Mouse (Mus musculus) adrenal gland (tissue): Measurements from ENCODE around the gene Spns2.

Experiments
- intact Hi-C: fragments of 180-260 bp; cut with DNase I; formaldehyde crosslinking; loops from one replicate; pipeline ENCODE4 v1.15.1; 2025
- long read RNA-seq, 2 experiments: library from polyadenylated mRNA; unstranded; transcript quantifications; one replicate each; pipeline ENCODE4 v2.0.0; 2020; ENCODE audit warnings: borderline replicate concordance in 1 of 2; ENCODE audit not compliant: insufficient replicate concordance in 1 of 2

Gene Spns2
- long read RNA-seq, experiment 1 = 0 reads
- long read RNA-seq, experiment 2, partial matches to known transcripts = 0 of 1 reads
- long read RNA-seq, experiment 2, other reads (novel, unspliced or antisense) = 1 of 1 reads

GRCm38 (mm10) chr11:72489881-72490301 lies at the start of gene Spns2:
Gene Spns2, minus strand, starts transcription at chr11:72489904.
- intact Hi-C loops = loop anchor here (5.0 kb wide), 1 partner anchor 43 kb away; no protein-coding TSS in a partner anchor

DNA sequence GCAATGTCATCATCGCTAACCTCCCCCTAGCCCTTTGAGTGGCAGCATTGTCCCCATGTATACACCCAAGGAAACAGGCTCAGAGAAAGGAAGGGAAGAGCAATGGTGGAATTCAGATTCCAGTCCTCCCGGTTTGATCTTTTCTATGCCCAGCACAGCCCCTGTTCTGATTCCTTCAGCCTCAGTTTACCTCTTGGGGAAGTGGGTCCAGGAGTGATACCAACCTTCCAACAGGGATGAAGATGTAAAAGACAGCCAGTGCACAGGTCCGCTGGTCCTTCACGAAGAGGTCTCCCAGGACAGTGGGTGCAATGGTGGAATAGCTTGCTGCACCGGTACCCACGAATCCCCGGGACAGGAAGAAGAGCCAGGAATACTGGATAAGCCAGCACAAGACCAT lies 49.1 kb upstream of the Spns2 start:
- intact Hi-C loops = no loop called here

GRCm38 (mm10) chr11:72538037-72538755 lies 48.5 kb upstream of the Spns2 start:
- intact Hi-C loops = no loop called here

DNA sequence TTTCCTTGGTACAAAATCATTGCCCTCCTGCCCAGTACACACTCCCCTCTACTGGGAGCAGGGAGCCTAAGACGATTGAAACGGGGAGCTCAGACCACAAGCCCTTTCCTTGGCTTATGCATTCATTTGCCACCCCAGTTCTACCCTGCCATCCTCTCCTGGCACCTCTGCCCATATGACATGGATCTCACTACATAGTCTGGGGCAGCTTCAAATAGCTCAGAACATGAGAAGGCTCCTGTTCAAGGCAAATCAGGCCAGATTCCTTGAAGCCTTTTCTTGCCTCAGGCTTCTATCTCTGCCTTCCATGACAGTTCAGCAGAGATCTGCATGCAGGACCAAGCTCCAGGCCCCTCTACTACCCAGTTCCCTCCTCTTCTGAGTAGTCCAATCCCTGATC lies 47.8 kb upstream of the Spns2 start:
- intact Hi-C loops = no loop called here

GRCm38 (mm10) chr11:72535519-72535918 lies 45.8 kb upstream of the Spns2 start:
- intact Hi-C loops = no loop called here

GRCm38 (mm10) chr11:72532890-72533289 lies 43.2 kb upstream of the Spns2 start:
- intact Hi-C loops = no loop called here

DNA sequence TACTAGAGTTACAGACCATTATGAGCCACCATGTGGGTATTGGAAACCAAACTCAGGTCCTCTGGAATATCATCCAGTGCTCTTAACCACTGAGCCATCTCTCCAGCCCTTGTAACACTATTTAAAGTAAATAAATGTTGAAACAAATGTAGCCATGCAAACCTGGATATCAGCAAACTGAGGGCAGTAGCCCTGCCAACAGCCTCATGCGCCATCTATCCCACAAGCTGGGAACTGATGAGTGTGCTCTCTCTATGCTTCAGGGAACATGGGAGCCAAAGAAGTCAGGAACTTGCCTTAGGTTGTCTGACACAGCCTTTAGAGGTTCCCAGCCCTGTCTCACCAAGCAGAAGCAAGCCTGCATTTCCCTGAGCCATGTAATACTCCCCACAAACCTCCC lies 41.9 kb upstream of the Spns2 start:
- intact Hi-C loops = no loop called here

- intact Hi-C loops = no loop called here
These were observed 41.4 kb upstream of the Spns2 start for GRCm38 (mm10) chr11:72531144-72531543.

GRCm38 (mm10) chr11:72526190-72526589 lies 36.5 kb upstream of the Spns2 start:
- intact Hi-C loops = no loop called here

- intact Hi-C loops = no loop called here
These were observed 34.0 kb upstream of the Spns2 start for GRCm38 (mm10) chr11:72523711-72524110.

DNA sequence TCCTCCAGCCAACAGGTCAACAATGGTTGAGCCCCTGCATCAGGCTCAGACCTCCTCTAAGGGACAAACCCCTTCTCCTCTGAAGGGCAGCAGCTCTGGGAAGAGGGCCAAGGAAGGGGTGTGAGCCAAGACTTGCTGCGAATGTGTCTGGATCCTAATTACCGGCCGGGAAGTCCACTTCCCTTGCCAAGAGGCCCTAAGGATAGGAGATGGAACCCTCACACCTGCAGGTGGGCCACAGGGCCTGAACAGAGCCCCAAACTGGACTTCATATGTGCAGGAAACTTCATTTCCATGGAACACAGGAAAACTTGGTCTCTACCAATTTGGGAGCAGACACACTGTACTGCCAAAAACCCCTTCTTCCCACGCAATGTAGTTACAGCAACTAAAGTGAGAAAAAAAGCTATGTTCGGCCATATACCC lies 32.9 kb upstream of the Spns2 start:
- intact Hi-C loops = no loop called here

DNA sequence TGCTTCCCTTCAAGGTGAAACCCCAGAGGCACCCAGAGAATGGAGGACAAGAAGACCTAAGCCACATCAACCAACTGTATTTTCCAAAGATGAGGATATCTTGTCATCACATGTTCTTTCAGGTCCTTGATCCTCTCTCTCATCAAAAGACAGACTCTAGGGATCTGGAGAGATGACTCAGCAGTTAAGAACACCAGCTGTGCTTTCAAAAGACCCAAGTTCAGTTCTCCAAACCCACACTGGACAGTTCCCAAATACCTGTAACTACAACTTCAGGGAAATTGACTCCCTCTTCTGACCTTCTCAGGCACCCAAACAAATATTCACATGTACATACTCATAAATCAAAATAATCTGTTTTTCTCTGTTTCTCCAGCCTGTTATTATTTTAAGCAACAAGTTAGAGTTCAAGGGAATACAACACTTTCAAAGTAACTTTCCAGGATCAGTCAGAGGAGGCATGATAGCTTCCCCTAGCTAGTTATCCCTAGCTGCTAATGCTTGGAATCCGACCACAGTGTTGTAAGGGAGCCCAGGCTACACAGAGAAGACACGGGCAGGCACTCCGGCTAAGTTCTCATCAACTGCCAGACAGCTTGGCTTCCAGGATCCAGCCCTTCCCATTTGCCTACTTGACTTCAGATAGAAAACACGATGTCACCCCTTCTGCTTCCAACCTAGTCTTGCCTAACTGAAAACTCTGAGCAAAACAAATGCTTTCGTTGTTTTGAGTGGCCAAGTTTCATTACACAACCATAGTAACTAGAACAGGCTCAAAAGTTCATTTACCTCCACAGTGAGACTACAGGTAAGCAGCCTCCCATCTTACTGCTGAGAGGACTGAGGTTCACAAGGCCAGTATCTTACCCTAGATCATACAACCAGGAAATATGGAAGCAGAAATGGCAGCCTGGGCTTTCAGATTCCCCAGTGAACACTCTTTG lies 32.2 kb upstream of the Spns2 start:
- intact Hi-C loops = no loop called here

GRCm38 (mm10) chr11:72519895-72520294 lies 30.2 kb upstream of the Spns2 start:
- intact Hi-C loops = no loop called here

DNA sequence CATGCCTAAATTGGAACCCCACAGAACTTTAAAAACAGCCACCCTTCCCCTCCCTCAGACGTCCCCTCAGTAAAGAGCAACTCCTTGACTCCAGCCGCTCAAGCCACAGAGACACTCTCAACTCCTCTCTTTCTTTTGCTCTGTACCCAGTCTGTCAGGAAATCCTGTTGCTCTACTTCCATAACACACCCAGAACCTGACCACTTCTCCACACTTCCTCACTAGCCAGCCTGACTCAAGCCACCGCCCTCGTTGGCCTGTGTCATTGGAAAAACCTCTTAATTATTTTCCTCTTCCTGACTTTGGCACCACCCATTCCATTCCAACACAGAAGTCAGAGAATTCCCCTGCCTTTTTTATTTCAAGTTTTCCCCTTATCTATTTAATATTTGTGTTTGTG lies 29.5 kb upstream of the Spns2 start:
- intact Hi-C loops = no loop called here

GRCm38 (mm10) chr11:72518449-72518848 lies 28.7 kb upstream of the Spns2 start:
- intact Hi-C loops = no loop called here

GRCm38 (mm10) chr11:72514967-72515366 lies 25.3 kb upstream of the Spns2 start:
- intact Hi-C loops = no loop called here

GRCm38 (mm10) chr11:72508651-72509050 lies 18.9 kb upstream of the Spns2 start:
- intact Hi-C loops = no loop called here

GRCm38 (mm10) chr11:72507651-72508050 lies 17.9 kb upstream of the Spns2 start:
- intact Hi-C loops = no loop called here

DNA sequence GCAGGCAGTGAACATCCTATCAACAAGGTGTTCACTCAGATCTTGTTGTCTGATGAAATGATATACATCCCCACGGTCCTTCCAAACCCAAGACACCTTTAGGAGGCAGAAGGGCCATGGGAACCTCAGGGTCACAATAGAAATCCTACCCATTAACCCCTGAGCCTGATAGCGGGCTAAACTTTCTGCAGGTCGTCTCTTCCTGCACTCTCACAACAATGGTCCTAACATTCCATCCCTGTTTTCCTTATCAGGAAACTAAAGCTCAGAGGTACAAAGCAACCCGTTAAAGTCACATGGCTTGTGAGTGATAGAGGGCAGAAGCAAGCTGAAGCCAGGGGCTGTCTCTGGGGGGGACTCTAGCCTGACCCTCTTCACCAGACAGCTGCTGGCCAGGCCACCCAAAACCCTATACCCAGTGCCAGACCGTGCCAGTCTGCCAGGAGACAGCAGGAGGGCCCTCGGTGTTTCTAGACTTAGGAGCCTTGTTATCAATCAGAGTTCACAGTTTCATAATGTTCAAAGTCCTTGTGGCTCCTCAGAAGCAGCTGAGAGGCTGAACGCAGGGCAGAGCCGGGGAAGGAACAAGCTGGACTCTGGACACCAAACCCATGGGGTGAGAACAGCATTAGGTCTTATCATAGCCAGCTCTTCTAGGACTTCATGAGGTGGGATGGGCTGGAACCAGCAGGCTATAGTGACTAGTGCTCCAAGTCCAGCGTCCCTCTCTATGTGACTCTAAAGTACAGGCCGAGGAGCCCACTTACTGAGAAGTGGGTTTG lies 14.5 kb upstream of the Spns2 start:
- intact Hi-C loops = no loop called here

- intact Hi-C loops = no loop called here
These were observed 13.8 kb upstream of the Spns2 start for GRCm38 (mm10) chr11:72503501-72503921.

DNA sequence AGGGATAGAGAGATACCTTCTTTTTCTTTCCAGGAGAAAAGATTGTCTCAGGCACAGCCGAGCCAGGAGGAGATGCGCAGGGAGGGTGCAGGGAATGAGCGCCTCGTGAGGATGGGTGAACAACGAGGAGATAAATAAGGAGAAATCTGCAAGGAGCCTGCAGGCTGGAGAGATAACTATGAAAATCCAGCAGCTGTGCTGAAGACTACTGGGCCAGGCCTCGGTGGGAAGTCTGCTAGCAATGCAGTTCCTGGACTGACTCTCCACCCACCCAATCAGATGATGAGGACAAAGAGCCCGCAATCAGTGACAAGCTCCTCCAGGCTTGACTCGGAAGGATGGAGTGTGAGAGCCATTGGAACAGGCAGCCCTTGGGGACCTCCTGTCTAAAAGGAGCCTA lies 12.5 kb upstream of the Spns2 start:
- intact Hi-C loops = no loop called here
